Mouse (Mus musculus) G1E-ER4 (cell line): ENCODE measurements at regions not wholly inside any gene's neighbourhood (a gene's known extent, or its start where the extent isn't known, plus 50 kb on each side); places are given as distances from the start of the nearest gene placed in this dataset.

Source experiments
- GATA1 ChIP-seq: IDR thresholded peaks from one replicate; pipeline ENCODE4 v1.8.0; 2012; ENCODE audit warnings: low read length, inconsistent platforms

DNA sequence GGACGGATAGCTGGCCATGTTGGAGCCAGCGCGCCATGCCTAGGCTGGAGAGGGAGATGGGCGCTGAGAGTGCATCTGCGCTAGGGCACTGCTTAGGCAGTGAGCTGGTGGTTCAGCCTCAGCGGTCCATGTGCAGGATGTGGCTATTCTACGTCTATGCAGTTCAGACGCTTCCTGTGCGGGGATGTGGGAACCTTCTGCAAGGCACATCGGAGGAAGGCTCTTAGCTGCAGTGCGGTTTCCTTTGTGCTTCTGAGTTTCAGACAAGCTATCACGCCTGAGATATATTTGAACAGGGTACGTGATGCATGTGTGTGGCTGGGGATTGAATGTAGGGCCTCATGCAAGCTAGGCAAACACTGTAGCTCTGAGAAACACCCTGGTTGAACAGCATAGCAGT, 54.4 kb upstream of the Lrpprc start:
- TF ChIP-seq GATA1 = no peak

- no peak for TF ChIP-seq GATA1
These were observed 55.6 kb upstream of the Lrpprc start for GRCm38 (mm10) chr17:84846141-84846540.

DNA sequence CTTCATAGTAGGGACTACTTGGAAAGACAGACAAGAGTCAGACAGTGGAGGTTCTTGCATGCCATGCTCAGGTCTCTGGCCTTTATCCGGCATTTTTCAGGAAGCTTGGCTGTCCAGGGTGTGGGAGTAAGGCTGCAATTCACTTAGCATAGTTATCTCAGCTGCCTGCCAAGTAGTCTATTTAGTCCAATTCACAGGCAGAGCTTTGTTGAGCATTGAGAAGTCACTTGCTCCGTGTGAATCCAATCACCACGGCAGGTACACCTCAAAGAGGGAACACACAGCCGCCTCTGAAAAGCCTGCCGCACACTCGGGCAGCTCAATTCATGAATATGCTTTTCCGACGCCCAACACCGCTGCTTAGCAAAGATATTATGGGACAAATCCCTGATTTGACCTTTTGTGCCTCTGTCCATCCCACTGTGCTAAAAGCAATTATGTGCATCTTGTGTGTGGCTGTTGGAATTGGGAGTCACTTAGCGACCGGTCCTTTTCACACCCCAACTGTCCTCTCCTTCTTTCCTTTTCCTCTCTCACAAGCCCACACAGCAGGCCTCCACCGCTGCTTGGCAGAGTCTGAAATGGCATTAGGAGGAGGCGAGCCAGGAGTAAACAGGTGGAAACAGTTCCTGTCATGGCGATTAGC, 57.9 kb upstream of the Lrpprc start:
- no peak for TF ChIP-seq GATA1

- TF ChIP-seq GATA1 = no peak
These were observed 58.4 kb upstream of the Lrpprc start for GRCm38 (mm10) chr17:84849031-84849405.

DNA sequence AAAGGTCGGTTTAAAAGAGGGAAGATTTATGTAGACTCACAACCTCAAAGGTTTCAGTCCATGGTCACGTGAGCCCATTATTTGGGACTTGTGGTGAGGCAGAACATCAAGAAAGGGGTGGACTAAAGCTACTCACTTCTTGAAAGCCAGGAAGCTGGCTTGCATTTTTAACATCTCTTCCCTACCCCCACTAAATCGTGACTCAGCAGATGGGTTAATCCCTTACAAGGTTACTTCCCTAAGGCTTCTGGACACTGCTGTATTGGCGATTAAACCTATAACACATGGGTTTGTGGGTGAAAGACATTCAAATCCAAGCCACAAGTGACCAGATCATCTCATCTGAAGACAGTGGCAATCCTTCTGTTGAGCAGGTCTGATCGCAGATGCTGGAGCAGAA, 59.9 kb upstream of the Lrpprc start:
- no peak for TF ChIP-seq GATA1

- no peak for TF ChIP-seq GATA1
These were observed 60.3 kb upstream of the Lrpprc start for GRCm38 (mm10) chr17:84850893-84851292.

DNA sequence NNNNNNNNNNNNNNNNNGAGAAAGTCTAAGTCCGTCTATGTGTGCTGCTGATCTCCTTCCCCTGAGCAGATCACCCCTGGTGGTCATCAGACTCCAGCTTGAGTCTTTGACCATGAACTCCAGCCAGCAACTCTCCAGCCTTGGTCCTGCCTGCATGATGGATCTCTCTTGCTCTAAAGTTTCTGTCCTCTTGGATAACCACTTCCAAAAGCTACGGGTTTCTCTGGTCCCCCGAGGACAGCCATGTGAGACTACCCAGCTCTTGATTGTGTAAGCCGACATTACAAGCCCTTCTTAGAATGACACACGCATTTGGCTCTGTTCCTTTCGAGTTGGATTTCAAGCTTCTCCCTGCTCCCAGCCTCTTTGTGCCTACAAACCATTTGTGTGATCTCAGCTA, 66.4 kb upstream of the Lrpprc start:
- no peak for TF ChIP-seq GATA1

- TF ChIP-seq GATA1 = no peak
These were observed 68.2 kb upstream of the Lrpprc start for GRCm38 (mm10) chr17:84858830-84859229.

- TF ChIP-seq GATA1 = no peak
These were observed 69.3 kb upstream of the Lrpprc start for GRCm38 (mm10) chr17:84859916-84860315.

- TF ChIP-seq GATA1 = no peak
These were observed 70.2 kb upstream of the Lrpprc start for GRCm38 (mm10) chr17:84860835-84861234.

DNA sequence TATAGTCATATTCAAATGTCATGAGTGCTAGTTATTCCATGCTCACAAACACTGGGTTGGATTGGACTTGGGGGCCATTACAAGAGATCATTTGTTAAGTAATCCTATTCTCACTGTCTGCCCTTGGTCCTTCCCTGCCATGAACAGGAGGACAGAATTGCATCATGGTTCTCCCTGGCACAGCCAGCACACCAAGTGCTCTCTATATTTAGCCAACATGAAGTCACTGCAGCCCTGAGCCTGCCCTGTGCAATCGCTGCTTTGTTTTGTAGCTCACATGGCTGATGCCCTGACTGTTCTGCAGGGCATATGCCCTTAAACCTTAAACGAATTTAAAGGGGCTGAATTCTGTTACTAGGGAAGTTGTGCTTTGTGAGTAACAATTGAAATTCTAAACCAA, 74.6 kb upstream of the Lrpprc start:
- no peak for TF ChIP-seq GATA1

DNA sequence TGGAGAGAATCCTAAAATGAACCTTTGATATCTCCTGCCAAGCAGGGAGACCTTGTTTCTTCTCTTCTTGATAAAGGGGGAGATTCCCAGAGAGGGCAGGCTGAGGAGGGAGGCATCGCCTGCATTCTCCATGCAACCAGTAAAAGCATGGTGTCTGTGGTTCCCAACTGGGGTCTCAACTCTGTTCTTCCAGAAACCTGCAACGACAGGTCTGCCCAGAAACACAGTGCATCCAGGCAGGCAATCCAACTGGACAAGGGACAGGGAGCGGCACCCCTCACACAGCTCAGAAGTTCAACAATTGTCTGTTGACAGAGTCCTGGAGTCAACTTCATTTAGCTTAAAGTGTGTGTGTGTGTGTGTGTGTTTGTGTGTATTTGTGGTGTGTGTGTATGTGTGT, 75.0 kb upstream of the Lrpprc start:
- no peak for TF ChIP-seq GATA1

GRCm38 (mm10) chr17:84869074-84869722, 78.6 kb upstream of the Lrpprc start:
- TF ChIP-seq GATA1 = no peak

DNA sequence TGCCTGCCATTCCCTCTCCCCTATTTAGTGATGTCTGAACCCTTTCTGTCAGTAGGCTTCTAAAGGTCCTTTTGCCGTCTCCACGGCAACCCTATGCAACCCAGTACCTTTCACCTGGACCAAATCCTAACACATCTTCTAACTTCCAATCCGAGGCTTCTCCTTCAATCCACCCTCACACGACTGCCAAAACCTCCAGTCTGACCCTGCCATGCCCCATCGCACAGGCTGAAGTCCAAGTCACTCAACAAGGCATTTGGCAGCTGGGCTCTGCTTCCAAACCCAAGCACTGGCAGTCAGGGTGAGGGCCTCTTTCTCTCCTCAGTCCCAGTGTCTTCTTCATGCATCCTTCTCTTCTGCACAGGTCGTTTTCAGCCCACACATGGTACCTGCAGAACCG, 83.0 kb upstream of the Lrpprc start:
- no peak for TF ChIP-seq GATA1

GRCm38 (mm10) chr17:84874494-84874893, 82.0 kb upstream of the Ppm1b start:
- no peak for TF ChIP-seq GATA1

- no peak for TF ChIP-seq GATA1
These were observed 81.5 kb upstream of the Ppm1b start for GRCm38 (mm10) chr17:84875031-84875430.

- no peak for TF ChIP-seq GATA1
These were observed 80.5 kb upstream of the Ppm1b start for GRCm38 (mm10) chr17:84876037-84876436.
